Comparison of ENCODE assay signal across 31 mouse cellular contexts in genomic region chr15:26501024-26501423, GRCm38 (mm10).
"Had no signal": no experiment of that assay in that cellular context is flagged by ENCODE, and none has a peak within 500 bp of the region (broad histone marks: within the 10 kb centered on the region; RNA-seq: fewer than 3 reads in every experiment).

No protein-coding gene starts in this region.

- H3K4me3 ChIP-seq: limb, embryonic 12.5 days; limb, embryonic 13.5 days; limb, embryonic 15.5 days; liver, embryonic 12.5 days; liver, embryonic 13.5 days; liver, embryonic 15.5 days; lung, embryonic 15.5 days; megakaryocyte, embryonic 14.5 days; midbrain, embryonic 10.5 days; midbrain, embryonic 12.5 days; midbrain, embryonic 13.5 days; midbrain, embryonic 15.5 days; myocyte; neural tube, embryonic 12.5 days had no signal

- H3K4me1 ChIP-seq: limb, embryonic 15.5 days; liver, embryonic 12.5 days; liver, embryonic 13.5 days; liver, embryonic 15.5 days; lung, embryonic 15.5 days; megakaryocyte, embryonic 14.5 days; midbrain, embryonic 10.5 days; midbrain, embryonic 12.5 days; midbrain, embryonic 13.5 days; midbrain, embryonic 15.5 days; neural tube, embryonic 12.5 days had no signal

- H3K27ac ChIP-seq: limb, embryonic 12.5 days; limb, embryonic 13.5 days; limb, embryonic 15.5 days; liver, embryonic 12.5 days; liver, embryonic 13.5 days; liver, embryonic 14.5 days; liver, embryonic 15.5 days; lung, embryonic 15.5 days; macrophage; midbrain, embryonic 10.5 days; midbrain, embryonic 12.5 days; midbrain, embryonic 13.5 days; midbrain, embryonic 15.5 days; neural tube, embryonic 12.5 days had no signal

- H3K27me3 ChIP-seq: limb, embryonic 12.5 days; limb, embryonic 13.5 days; limb, embryonic 15.5 days; liver, embryonic 12.5 days; liver, embryonic 13.5 days; liver, embryonic 15.5 days; lung, embryonic 15.5 days; megakaryocyte, embryonic 14.5 days; midbrain, embryonic 12.5 days; midbrain, embryonic 13.5 days; midbrain, embryonic 15.5 days; neural tube, embryonic 12.5 days had no signal

- H3K36me3 ChIP-seq: limb, embryonic 12.5 days; limb, embryonic 13.5 days; limb, embryonic 15.5 days; liver, embryonic 12.5 days; liver, embryonic 13.5 days; liver, embryonic 15.5 days; lung, embryonic 15.5 days; midbrain, embryonic 10.5 days; midbrain, embryonic 12.5 days; midbrain, embryonic 13.5 days; midbrain, embryonic 15.5 days; neural tube, embryonic 12.5 days had no signal

- H3K9ac ChIP-seq: limb, embryonic 12.5 days; limb, embryonic 13.5 days; limb, embryonic 15.5 days; liver, embryonic 12.5 days; liver, embryonic 13.5 days; liver, embryonic 14.5 days; liver, embryonic 15.5 days; liver, postnatal 0 days; lung, embryonic 14.5 days; lung, embryonic 15.5 days; midbrain, embryonic 12.5 days; midbrain, embryonic 13.5 days; midbrain, embryonic 15.5 days; neural tube, embryonic 12.5 days had no signal

- H3K4me2 ChIP-seq: limb, embryonic 12.5 days; limb, embryonic 13.5 days; limb, embryonic 15.5 days; liver, embryonic 11.5 days; liver, embryonic 12.5 days; liver, embryonic 13.5 days; liver, embryonic 15.5 days; lung, embryonic 14.5 days; lung, embryonic 15.5 days; midbrain, embryonic 11.5 days; midbrain, embryonic 12.5 days; midbrain, embryonic 13.5 days; midbrain, embryonic 15.5 days; neural tube, embryonic 12.5 days had no signal

- DNase-seq: left cerebral cortex, postnatal 4 days; liver; liver, embryonic 13.5 days; liver, postnatal 0 days; lung, adult 18-20 months; lung, adult 2 months; lung, embryonic 14.5 days; lung, postnatal 10 days; lung, postnatal 14 days; lung, postnatal 36 days; lung, postnatal 4 days; midbrain, embryonic 14.5 days had no signal

- ATAC-seq: liver, embryonic 12.5 days; liver, postnatal 0 days; lung, postnatal 0 days; midbrain, embryonic 13.5 days; midbrain, embryonic 15.5 days; midbrain, embryonic 16.5 days had no signal

- H3K9me3 ChIP-seq: limb, embryonic 12.5 days; limb, embryonic 13.5 days; limb, embryonic 15.5 days; liver, embryonic 12.5 days; liver, embryonic 13.5 days; liver, embryonic 15.5 days; lung, embryonic 15.5 days; megakaryocyte, embryonic 14.5 days; midbrain, embryonic 12.5 days; midbrain, embryonic 13.5 days; midbrain, embryonic 15.5 days; neural tube, embryonic 12.5 days had no signal
